Mouse (Mus musculus): Measurements from ENCODE around the gene Pole. TPM values are rescaled to one million over a fixed set of nuclear protein-coding genes. Genes with fewer than 3 reads are reported as not detected.

The Pole gene
- polyA plus RNA-seq, 1 experiment from 2014 or later, result 17.9 TPM

DNA sequence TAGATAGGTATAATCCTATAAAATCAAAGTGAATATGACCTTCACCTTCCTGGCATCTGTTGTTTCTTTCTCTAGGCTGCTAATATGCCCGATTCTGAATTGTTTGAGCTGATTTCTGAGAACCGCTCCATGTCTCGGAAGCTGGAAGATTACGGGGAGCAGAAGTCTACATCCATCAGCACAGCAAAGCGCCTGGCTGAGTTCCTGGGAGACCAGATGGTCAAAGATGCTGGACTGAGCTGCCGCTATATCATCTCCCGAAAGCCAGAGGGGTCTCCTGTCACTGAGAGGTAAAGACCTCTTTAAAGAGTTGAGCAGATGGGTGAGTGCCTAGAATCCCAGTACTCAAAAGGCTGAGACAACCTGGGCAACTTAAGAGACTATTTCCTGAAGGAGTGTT lies 22.8 kb downstream of the Pole start:
- Histone ChIP-seq H3K4me3 (ENCODE audit: low read length) (no peak overlapping the region), H3K36me3 (ENCODE audit: control insufficient read depth, insufficient read depth) (peaks cover 20% of the 10 kb centered on the region), H3K4me1 (ENCODE audit: control insufficient read depth, insufficient read depth, low read length) (no peaks in the 10 kb centered on the region), H3K27me3 (ENCODE audit: control insufficient read depth, insufficient read depth, low read length) (no peaks in the 10 kb centered on the region), H3K9me3 (replicated peaks; ENCODE audit: control insufficient read depth, low read length) (no peaks in the 10 kb centered on the region), H3K4me2 (ENCODE audit: low read depth, low read length) (no peak overlapping the region), H3K9ac (ENCODE audit: low read length) (no peak overlapping the region), H3K27ac (ENCODE audit: low read length) (no peak overlapping the region)
- ATAC-seq (replicated peaks; ENCODE audit: extremely low read depth, insufficient read depth, low FRiP score), result no peak
- WGBS, result 91% methylated on average over 7 of the region's 7 CpGs

DNA sequence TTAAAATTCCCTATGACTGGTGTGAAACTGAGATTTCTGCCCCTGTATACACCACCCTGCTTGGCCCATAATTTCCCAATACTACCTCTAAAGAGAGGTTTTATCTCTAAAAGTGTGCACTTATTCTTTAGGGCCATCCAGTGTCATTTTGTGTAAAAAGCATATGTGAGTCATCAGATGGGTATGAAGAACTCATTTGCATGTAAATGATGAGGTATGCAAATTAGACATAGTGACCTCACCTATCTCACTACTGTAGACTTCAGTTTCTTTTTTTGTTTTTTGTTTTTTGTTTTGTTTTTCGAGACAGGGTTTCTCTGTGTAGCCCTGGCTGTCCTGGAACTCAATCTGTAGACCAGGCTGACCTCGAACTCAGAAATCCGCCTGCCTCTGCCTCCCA lies 27.0 kb downstream of the Pole start:
- no peaks in the 10 kb centered on the region for H3K4me1 ChIP-seq (ENCODE audit: control insufficient read depth, insufficient read depth, low read length)
- no peaks in the 10 kb centered on the region for H3K9me3 ChIP-seq (replicated peaks; ENCODE audit: control insufficient read depth, low read length)
- no peak overlapping the region for H3K4me2 ChIP-seq (ENCODE audit: low read depth, low read length)
- no peaks in the 10 kb centered on the region for H3K27me3 ChIP-seq (ENCODE audit: control insufficient read depth, insufficient read depth, low read length)
- H3K9ac ChIP-seq (ENCODE audit: low read length), result no peak overlapping the region
- H3K27ac ChIP-seq (ENCODE audit: low read length), result no peak overlapping the region
- H3K36me3 ChIP-seq (ENCODE audit: control insufficient read depth, insufficient read depth), result peaks cover 23% of the 10 kb centered on the region
- no peak overlapping the region for H3K4me3 ChIP-seq (ENCODE audit: low read length)
- 89% methylated on average over 3 of the region's 3 CpGs for WGBS
- no peak for ATAC-seq (replicated peaks; ENCODE audit: extremely low read depth, insufficient read depth, low FRiP score)

DNA sequence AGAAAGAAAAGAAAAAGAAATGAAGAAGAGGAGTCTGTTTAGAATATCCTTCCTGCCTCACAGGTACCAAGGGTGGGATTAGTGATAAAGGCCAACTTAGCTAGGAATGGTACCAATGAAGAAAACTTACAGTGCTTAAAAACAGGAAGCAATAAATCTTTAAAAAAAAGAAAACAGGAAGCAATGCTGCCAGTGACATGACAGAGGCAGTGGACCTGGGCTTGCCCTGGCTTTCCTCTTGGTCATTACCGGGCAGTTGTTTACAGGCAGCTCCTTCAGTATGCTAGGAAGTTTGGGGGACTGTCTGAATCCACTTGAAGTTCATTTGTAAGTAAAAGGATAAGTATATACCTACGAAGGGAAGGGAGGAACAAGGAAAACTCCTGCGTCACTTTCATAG lies 44.4 kb downstream of the Pole start:
- no peaks in the 10 kb centered on the region for H3K4me1 ChIP-seq (ENCODE audit: control insufficient read depth, insufficient read depth, low read length)
- no peak overlapping the region for H3K27ac ChIP-seq (ENCODE audit: low read length)
- WGBS, result 74% methylated on average over 3 of the region's 3 CpGs
- no peak for ATAC-seq (replicated peaks; ENCODE audit: extremely low read depth, insufficient read depth, low FRiP score)
- H3K4me3 ChIP-seq (ENCODE audit: low read length), result no peak overlapping the region
- H3K9me3 ChIP-seq (replicated peaks; ENCODE audit: control insufficient read depth, low read length), result no peaks in the 10 kb centered on the region
- no peaks in the 10 kb centered on the region for H3K27me3 ChIP-seq (ENCODE audit: control insufficient read depth, insufficient read depth, low read length)
- H3K4me2 ChIP-seq (ENCODE audit: low read depth, low read length), result no peak overlapping the region
- H3K9ac ChIP-seq (ENCODE audit: low read length), result no peak overlapping the region
- H3K36me3 ChIP-seq (ENCODE audit: control insufficient read depth, insufficient read depth), result peaks cover 42% of the 10 kb centered on the region

DNA sequence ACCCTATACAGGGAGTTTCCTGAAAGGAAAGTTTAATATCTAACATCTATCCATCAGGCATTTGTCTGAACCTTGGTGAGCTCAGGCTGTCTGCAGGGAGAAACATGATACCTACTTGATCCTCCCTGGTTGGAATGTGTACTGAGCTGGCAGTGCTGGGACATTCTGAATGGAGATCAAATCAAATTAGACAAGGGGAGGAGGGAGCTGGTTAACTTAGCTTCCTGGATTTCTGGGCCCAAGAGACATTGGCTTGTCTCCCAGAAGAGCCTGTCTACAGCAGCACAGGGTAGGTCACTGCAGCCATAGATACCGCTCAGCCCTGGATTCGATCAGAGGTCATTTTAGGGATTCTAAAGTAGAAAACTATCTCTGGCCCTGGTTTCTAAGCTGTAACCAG lies 52.7 kb downstream of the Pole start:
- no peak overlapping the region for H3K9ac ChIP-seq (ENCODE audit: low read length)
- H3K27ac ChIP-seq (ENCODE audit: low read length), result no peak overlapping the region
- no peak for ATAC-seq (replicated peaks; ENCODE audit: extremely low read depth, insufficient read depth, low FRiP score)
- peaks cover 25% of the 10 kb centered on the region for H3K27me3 ChIP-seq (ENCODE audit: control insufficient read depth, insufficient read depth, low read length)
- 67% methylated on average over 2 of the region's 2 CpGs for WGBS
- no peaks in the 10 kb centered on the region for H3K9me3 ChIP-seq (replicated peaks; ENCODE audit: control insufficient read depth, low read length)
- H3K4me3 ChIP-seq (ENCODE audit: low read length), result no peak overlapping the region
- H3K4me1 ChIP-seq (ENCODE audit: control insufficient read depth, insufficient read depth, low read length), result peaks cover 13% of the 10 kb centered on the region
- no peak overlapping the region for H3K4me2 ChIP-seq (ENCODE audit: low read depth, low read length)
- peaks cover 20% of the 10 kb centered on the region for H3K36me3 ChIP-seq (ENCODE audit: control insufficient read depth, insufficient read depth)

DNA sequence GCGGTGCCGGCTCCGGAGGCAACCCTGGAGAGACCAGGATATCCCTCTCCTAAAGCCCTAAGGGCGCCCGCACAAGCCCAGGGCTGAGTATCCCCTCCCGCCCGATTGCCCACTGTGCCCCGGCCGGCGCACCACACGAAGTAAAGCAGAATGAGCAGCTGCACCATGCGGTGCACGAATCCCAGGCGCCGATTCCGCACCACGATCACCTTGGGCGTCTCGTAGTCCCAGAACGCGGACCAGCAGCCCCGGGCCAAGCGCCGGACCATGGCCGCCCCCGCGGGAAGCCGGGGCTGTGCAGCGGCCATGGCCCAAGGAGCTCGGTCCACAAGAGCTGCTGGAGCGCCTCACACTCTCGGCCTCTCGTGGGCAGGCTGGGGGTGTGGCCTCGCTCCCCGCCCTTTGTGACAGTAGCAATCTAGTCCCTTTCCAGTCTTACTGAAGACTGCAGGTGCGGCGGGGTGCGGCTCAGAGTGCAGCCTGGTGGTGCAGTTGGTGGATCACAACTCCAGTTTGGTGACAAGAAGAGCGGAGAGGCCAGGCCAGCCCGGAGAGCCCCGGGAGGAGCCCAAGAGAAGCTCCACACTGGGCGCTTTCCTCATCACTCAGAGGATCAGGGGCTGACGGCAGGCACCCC lies 56.7 kb downstream of the Pole start, which contains the start of gene P2rx2:
P2rx2 (minus strand) TSS at position 565 of the 637 bp plus-strand sequence.
- WGBS, result 2% methylated on average over 43 of the region's 43 CpGs
- Histone ChIP-seq H3K27me3 (ENCODE audit: control insufficient read depth, insufficient read depth, low read length) (peaks cover 38% of the 10 kb centered on the region), H3K36me3 (ENCODE audit: control insufficient read depth, insufficient read depth) (peaks cover 2% of the 10 kb centered on the region; the same call in 1 of the 2 replicates), H3K27ac (ENCODE audit: low read length) (no peak within 1 kb of the TSS), H3K4me1 (ENCODE audit: control insufficient read depth, insufficient read depth, low read length) (peaks cover 13% of the 10 kb centered on the region), H3K9me3 (replicated peaks; ENCODE audit: control insufficient read depth, low read length) (no peaks in the 10 kb centered on the region), H3K4me3 (ENCODE audit: low read length) (peak within 1 kb of the TSS; percentile 59), H3K4me2 (ENCODE audit: low read depth, low read length) (peak within 1 kb of the TSS; percentile 97), H3K9ac (ENCODE audit: low read length) (peak within 1 kb of the TSS; percentile 63)
- peak; percentile 56 for ATAC-seq (replicated peaks; ENCODE audit: extremely low read depth, insufficient read depth, low FRiP score)

DNA sequence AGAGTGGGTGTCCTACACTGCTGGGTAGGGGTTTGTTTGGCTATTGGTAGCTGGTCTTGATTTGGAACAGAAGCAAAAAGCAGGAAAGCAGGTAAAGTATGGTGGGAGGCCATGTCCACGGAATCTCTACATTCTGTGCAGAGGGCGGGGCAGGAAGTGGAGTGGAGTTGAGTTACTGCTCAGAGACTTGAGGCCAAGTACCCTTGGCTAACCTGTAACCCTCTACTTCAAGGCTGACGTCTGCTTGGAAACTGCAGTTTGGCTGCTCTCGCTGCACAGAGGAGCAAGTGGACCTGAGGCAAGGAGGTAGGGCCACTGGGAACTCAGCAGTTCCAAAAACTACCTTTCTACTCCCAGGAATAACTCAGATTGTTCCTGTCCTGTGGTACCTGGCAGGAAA lies 58.4 kb downstream of the Pole start, which contains the start of gene Lrcol1:
Lrcol1 (plus strand) TSS at position 207 of the 400 bp plus-strand sequence.
- H3K27me3 ChIP-seq (ENCODE audit: control insufficient read depth, insufficient read depth, low read length), result peaks cover 38% of the 10 kb centered on the region
- WGBS, result 79% methylated on average over 4 of the region's 4 CpGs
- no peak within 1 kb of the TSS for H3K4me3 ChIP-seq (ENCODE audit: low read length)
- no peaks in the 10 kb centered on the region for H3K9me3 ChIP-seq (replicated peaks; ENCODE audit: control insufficient read depth, low read length)
- H3K4me2 ChIP-seq (ENCODE audit: low read depth, low read length), result no peak within 1 kb of the TSS
- H3K9ac ChIP-seq (ENCODE audit: low read length), result no peak within 1 kb of the TSS
- no peak within 1 kb of the TSS for H3K27ac ChIP-seq (ENCODE audit: low read length)
- no peak for ATAC-seq (replicated peaks; ENCODE audit: extremely low read depth, insufficient read depth, low FRiP score)
- no peaks in the 10 kb centered on the region for H3K36me3 ChIP-seq (ENCODE audit: control insufficient read depth, insufficient read depth)
- H3K4me1 ChIP-seq (ENCODE audit: control insufficient read depth, insufficient read depth, low read length), result peaks cover 9% of the 10 kb centered on the region

DNA sequence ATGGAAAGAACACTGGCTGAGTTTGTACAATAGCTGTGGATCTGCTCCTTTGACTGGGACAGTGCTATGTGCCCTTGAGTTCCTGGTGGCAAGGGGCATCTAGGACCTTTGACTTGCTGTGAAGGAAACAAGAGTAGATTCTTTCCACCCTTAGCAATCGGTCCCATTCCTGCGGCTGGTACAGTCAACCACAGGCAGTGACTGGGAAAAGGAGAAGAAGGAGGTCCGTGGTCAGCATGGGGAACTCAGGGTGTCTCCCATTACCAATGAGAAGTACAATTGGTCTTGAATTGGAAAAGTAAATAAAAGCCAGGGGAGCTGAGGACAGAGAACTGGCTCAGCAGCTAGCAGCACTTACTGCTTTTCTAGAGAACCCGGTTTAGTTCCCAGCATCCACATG lies 59.4 kb downstream of the Pole start:
- WGBS, result 78% methylated on average over 4 of the region's 4 CpGs
- Histone ChIP-seq H3K27ac (ENCODE audit: low read length) (no peak overlapping the region), H3K9ac (ENCODE audit: low read length) (no peak overlapping the region), H3K9me3 (replicated peaks; ENCODE audit: control insufficient read depth, low read length) (no peaks in the 10 kb centered on the region), H3K4me3 (ENCODE audit: low read length) (no peak overlapping the region), H3K4me1 (ENCODE audit: control insufficient read depth, insufficient read depth, low read length) (peaks cover 9% of the 10 kb centered on the region), H3K4me2 (ENCODE audit: low read depth, low read length) (no peak overlapping the region), H3K36me3 (ENCODE audit: control insufficient read depth, insufficient read depth) (no peaks in the 10 kb centered on the region), H3K27me3 (ENCODE audit: control insufficient read depth, insufficient read depth, low read length) (peaks cover 38% of the 10 kb centered on the region)
- no peak for ATAC-seq (replicated peaks; ENCODE audit: extremely low read depth, insufficient read depth, low FRiP score)

DNA sequence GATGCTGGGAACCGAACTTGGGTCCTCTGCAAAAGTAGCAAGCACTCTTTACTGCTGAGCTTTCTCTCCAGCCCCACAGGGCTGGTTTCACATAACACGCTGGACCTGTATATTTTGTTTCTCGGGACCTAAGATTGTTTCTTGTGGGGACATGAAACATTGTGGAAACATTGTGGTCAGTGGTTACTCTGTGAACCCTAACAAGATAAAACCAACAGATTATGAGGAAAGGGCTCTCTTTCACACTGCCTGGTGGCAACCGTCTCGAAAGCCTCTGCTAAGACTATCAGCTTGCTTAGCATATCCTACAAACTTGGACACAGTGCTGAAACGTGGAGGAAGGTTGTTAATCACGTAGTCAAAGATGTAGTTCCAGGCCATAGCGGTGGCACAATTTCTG lies 60.9 kb downstream of the Pole start:
- Histone ChIP-seq H3K27me3 (ENCODE audit: control insufficient read depth, insufficient read depth, low read length) (peaks cover 29% of the 10 kb centered on the region), H3K9me3 (replicated peaks; ENCODE audit: control insufficient read depth, low read length) (no peaks in the 10 kb centered on the region), H3K36me3 (ENCODE audit: control insufficient read depth, insufficient read depth) (no peaks in the 10 kb centered on the region), H3K27ac (ENCODE audit: low read length) (no peak overlapping the region), H3K9ac (ENCODE audit: low read length) (no peak overlapping the region), H3K4me2 (ENCODE audit: low read depth, low read length) (no peak overlapping the region), H3K4me1 (ENCODE audit: control insufficient read depth, insufficient read depth, low read length) (peaks cover 9% of the 10 kb centered on the region), H3K4me3 (ENCODE audit: low read length) (no peak overlapping the region)
- ATAC-seq (replicated peaks; ENCODE audit: extremely low read depth, insufficient read depth, low FRiP score), result no peak
- WGBS, result 73% methylated on average over 8 of the region's 8 CpGs

DNA sequence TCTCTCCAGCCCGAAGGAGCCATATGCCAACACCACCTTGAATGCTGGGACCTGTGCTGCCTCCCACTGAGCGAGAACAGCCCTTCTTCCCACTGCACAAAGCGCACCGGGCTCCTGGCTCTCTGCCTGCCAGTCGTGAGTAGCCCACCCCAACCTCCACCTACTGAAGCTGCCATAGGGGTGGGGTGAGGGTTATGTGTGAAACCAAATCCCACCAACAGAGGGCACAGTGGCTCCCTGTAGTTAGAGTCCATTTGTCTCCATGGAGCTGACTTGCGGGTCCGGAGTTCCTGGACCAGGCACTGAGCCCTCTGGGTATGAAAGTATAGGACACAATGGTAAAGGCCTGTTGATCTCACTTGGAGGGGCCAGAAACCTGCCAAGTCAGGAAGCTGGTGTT lies 68.6 kb downstream of the Pole start:
- no peak overlapping the region for H3K4me3 ChIP-seq (ENCODE audit: low read length)
- no peaks in the 10 kb centered on the region for H3K9me3 ChIP-seq (replicated peaks; ENCODE audit: control insufficient read depth, low read length)
- H3K27me3 ChIP-seq (ENCODE audit: control insufficient read depth, insufficient read depth, low read length), result no peaks in the 10 kb centered on the region; the same call in 1 of the 2 replicates
- H3K36me3 ChIP-seq (ENCODE audit: control insufficient read depth, insufficient read depth), result no peaks in the 10 kb centered on the region
- H3K4me1 ChIP-seq (ENCODE audit: control insufficient read depth, insufficient read depth, low read length), result no peaks in the 10 kb centered on the region
- no peak overlapping the region for H3K9ac ChIP-seq (ENCODE audit: low read length)
- no peak overlapping the region for H3K27ac ChIP-seq (ENCODE audit: low read length)
- H3K4me2 ChIP-seq (ENCODE audit: low read depth, low read length), result no peak overlapping the region
- 16% methylated on average over 7 of the region's 7 CpGs for WGBS
- no peak; the same call in 1 of the 2 replicates for ATAC-seq (replicated peaks; ENCODE audit: extremely low read depth, insufficient read depth, low FRiP score)
